Mouse (Mus musculus) retina, postnatal 7 days (tissue): ENCODE measurements around the gene Apbb1ip.
"Not testable (repeated sequence)": the region's sequence is repeated elsewhere in the genome, so short reads cannot be mapped to it uniquely, and the experiment has no call there.

ENCODE experiments used
- DNase-seq: peaks from one replicate; pipeline ENCODE4 v3.0.0-alpha.2; 2012; ENCODE audit warnings: low read depth, low spot score

The Apbb1ip gene

DNA sequence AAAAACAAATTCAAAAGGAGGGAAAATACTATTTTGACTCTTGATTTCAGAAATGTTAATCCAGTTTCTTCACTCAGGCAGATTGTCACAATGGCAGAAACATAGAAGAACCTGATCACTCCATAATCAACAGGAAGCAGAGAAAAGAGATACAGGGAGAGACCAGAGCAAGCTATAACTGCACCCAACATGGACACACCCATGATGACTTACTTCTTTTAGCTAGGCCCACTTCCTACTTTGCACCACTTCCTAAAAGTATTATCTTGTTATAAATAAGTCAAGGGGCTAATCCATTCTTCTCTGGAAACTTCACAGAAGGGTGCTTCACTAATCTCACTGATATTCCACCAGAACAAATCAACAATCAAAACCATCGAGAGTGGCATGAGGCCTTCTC, 42.3 kb downstream of the Apbb1ip start:
- no peak for DNase-seq

DNA sequence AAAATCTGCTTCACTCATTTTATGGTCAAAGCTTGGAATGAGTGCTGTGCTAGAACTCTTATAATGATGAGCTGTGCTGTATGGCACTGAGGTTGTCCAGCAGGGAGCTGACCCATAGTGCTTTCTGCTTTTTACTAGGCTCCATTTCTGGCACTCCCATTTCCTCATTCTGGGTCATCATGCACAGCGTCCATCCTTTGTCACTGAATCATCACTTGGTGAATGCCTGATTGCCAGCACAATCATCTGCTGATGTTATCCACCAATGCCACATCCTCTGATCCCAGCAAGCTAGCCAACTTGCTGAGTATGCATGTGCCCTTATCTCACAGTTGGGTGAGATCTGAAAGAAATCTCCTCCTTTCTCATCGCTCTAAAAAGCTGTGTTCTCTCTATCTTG, 48.4 kb downstream of the Apbb1ip start:
- no peak for DNase-seq

DNA sequence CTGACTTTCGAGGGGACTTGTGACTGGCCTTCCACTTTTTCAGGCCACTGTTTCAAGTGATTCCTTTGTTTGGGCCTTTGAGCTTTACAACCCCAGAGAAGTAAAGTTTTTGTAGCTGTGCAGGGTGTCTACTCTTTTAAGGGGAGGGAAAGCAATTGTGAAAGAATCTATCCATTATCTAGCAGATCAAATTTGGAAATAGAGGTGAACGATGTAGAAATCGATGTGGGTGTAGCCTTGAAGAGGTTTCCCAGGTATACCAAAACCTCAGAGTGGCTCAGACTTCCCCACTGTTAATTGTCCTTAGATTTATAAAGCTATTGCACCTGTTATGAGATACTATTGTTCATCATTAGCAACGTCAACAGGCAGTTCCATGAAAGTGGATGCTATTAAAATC, 71.6 kb downstream of the Apbb1ip start:
- DNase-seq, result no peak

DNA sequence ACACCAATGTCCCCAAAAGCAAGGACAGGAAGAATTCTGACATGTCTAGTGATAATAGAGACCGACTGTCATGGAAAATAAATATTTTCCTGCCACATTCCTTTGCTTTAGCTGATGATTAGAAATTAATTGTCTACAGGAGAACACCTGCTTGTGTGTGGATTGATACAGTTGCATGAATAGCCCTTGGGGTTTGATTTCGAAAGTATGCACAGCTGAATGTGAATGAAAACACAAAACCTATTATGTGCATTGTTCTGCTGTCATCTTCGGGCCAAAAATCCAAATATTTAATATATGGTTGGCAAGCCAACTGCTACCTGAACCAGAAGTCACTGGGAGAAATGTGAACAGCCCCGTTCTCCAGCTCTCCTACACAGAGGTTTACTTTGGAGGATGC, 78.0 kb downstream of the Apbb1ip start:
- no peak for DNase-seq

DNA sequence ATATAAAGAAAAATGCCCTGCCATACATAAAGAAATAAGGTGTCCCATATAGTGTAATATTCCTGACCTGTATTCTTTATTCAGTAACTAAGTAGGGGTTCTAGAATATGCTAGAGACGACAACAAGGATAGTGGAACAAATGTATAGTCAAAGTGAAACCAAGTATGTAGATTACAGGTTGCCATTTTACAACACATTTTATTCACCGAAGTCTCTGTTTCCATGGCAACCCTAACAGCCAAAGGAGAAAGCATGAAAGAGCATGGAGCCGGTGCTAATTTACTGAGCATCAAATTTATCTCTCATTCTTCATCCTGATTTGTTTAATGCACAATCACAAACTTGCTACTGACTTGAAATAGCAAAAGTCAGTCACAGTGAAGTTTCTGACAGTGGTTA, 83.6 kb downstream of the Apbb1ip start:
- no peak for DNase-seq

DNA sequence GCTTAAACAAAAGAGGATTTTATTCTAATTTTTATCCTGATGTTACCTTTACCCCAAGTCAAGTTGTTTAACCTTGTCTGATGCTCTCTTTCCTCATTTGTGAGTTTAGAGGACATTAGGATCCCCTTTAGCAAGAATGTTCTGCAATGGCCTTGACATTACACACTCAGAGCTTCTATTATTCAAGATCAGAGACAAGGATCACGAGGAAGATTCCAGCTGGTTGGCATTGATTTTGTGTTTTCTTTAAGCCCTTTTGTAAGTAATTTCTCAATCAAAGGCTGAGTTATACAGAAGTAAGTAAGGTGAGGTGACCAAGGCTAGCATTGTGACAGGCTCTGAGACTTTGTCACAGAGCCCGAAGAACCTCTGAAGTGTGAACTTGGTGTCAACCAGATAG, 88.3 kb downstream of the Apbb1ip start:
- DNase-seq, result no peak

DNA sequence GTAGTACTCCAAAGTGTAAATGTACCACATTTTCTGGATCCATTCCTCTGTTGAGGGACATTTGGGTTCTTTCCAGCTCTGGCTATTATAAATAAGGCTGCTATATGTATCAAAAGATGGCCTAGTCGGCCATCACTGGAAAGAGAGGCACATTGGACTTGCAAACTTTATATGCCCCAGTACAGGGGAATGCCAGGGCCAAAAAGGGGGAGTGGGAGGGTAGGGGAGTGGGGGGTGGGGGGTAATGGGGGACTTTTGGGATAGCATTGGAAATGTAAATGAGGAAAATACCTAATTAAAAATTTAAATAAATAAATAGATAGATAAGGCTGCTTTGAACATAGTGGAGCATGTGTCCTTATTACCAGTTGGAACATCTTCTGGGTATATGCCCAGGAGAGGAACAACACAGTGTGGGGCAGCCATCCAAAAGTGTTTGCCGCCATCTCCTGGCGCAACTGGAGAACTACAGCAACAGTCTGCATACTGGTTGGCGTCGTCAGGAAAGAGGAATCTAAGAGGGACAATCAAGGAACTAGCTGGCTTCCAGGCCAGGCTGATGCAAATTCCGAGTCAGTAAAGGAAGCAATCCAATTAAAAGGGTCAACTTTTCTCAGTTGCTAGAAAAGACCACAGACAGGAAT, 90.6 kb downstream of the Apbb1ip start:
- peak; percentile 43 for DNase-seq

DNA sequence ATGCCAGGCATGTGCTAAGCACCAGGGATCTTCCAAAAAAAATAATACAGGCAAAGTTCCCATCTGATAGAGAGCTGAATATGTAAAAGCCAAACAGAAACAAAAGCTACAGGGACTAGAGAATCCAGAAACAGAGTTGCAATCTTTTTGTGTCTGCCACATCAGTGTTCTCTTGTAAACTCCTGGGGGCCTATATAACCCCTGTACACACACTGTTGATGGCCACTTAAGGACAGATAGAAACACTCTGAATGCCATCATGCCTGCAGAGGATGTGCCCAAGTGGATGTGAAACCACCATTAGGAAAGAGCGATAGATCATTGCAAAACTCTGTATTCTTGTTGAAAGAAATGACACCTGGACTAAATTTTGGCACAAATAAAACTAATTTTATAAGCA, 91.9 kb downstream of the Apbb1ip start:
- no peak for DNase-seq

DNA sequence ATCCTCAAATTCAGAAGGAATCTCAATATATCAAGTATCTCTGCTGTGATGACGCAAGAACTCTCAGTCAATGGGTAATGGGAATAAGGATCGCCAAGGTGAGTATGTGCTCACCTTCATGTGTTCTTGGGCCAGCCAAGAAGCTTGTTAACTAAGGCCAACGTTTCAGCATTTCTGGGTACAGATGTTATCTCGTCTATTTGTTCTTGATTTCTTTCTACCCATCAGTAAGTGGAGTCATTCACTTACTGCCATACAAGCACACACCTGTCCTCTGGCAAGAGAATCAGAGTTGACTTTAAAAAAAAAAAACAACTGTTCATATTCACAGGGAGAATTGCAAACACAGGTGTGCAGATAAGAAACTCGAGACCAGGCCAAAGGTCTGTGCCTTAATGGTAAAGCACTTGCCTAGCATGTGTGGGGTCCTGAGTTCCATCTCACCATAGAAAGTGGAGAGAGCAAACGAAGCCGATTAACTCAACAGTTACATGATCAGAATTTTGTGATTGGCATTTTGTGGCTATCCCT, 93.1 kb downstream of the Apbb1ip start:
- DNase-seq, result no peak

DNA sequence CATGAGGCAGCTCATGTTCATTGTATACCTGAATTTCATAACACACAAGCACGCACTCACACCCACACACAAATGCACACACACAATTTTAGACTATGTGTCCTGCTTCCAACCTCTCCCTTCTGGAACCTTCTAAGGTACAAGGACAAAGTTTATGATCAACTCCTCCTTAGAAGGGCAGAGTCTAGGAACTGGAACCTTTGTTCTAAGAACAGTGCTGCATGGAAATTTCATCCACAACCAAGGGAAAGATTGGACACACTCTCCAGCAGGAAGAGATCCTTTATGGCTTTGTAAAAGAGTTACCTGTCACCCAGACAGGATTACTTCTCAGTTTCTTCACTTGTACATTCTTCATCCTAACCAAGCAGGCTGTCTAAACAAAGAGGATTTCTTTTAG, 99.3 kb downstream of the Apbb1ip start:
- no peak for DNase-seq

DNA sequence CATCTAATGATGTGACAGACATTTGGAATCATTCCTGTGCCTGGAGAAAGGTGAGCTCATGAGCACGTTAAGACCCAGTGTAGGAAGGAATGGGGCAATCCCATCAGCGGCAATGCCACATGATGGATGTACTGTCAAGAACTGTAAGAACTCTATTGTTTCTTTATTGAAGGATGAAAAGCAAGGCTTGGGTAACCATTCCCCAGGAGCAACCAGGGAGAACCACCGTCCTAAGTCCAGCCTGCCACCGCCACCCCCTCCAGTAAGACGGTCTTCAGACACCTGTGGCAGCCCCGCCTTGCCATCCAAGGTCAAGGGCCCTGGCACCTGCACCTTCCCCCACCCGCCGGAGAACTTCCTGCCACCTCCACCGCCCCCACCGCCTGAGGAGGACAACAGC, 100.7 kb downstream of the Apbb1ip start:
- DNase-seq, result no peak

DNA sequence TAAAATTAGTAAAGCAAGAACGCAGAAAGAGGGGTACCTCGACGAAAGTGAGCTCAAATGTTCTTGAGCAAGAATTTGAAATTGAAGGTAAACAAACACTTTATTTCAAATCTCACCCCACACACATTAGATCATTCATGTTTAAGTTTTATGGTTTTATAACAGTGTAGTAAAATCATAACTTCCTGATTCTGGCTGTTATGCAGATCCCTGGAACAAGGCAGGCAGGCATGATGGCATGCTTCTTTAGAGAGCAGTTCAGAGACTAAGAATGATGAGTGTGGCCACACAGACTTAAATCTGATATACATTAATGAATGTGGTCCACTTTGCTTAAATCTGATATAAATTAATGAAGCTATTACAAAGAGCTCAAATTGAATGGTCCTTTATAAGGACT, 102.7 kb downstream of the Apbb1ip start:
- no peak for DNase-seq

DNA sequence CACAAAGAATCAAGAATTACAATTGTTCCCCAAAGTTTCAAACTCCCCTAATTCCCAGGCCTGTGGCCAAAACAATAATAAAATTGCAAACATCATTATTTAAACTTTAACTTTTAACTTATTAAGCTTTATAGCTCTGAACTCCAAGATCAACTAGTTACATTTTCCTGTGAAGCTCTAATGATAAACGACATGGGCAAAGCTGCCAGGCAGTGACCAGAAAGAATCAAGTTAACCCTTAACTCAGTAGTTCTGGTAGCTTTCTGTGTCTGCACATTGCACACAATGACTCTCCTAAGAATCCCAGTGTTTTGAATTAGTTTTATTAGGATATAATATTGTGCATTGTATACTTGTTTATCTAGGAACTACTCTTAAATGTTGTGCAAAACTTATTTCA, 104.9 kb downstream of the Apbb1ip start:
- no peak for DNase-seq

DNA sequence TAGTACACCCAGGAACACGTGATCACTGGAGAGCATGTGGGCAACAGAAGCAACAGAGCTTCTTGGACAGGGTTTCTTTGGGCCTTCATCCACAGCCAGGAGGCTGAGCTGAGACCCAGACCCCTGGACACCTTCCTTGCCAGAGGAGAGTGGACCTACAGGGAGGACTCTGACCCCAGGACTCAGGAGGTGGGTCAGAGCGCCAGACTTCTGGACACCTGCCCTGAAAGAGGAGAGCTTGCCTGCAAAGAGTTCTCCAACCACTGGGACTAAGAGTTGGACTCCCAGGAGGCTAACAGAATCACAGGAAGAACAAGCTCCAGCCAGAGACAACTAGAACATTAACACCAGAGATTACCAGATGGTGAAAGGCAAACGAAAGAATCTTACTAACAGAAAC, 106.8 kb downstream of the Apbb1ip start:
- not testable (repeated sequence) for DNase-seq

DNA sequence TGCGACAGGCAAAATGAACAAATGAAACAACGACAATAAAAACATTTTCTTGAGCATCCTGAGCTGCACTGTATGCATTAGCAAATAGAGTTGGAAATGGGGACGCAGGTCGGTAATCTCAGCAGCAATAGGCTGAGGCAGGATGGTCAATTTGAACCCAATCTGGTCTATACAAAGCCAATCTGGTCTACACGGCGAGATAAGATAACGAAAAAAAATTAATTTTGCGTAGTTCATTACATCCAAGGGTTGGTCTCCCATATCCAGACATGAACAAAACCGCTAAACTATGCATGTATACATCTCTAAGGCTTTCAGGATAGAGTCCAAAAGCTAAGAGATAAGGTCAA, 121.0 kb downstream of the Apbb1ip start:
- DNase-seq, result no peak

DNA sequence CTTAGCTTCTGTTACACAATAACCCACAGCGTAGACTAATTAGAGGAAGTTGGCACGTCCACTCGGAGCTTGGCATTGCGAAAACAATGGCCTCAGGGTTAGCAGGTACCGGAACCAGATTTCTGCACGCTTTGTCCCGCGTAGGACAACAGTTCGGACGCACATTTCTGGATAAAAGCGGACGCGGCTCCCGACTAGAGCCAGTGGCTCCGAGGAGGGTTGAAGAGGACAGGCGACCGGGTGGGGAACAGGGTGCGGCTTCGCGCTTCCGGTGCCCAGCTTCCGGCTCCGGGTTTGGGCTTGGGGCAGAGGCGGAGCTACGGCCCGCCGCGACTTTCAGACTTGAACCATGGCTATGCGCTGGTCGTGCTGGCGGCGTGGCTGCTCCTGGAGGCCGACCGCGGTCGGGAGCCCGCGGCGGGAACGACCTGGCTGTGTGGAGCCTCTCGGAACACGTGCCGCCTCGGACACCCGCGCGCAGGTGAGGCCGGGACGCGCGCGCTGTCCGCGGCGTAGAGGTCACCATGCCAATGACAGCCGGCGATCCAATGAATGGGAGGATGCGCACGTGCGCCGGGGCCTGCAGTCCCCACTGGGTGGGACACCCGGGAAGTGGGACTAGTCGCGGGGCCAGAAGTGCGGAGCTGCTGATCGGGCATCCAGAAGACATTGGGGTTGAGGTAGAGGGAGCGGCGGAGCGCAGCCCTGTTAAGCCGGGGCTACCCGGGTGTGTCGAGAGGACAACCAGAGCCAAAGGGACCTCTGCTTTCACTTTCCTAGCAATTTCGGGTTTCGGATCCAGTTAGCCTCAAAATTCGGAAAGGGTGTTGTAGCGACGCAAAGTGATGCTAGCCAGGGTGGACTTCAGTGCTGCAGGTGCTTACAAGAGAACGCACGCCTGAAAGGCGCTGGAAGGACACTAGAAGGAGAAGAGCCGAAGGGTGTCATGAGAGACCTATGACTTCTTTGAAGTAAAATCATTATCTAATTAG, 121.7 kb downstream of the Apbb1ip start, which contains the start of gene Pdss1:
Gene Pdss1, plus strand, starts transcription at position 241 of the 992 bp plus-strand sequence.
- DNase-seq, result peak; percentile 84

DNA sequence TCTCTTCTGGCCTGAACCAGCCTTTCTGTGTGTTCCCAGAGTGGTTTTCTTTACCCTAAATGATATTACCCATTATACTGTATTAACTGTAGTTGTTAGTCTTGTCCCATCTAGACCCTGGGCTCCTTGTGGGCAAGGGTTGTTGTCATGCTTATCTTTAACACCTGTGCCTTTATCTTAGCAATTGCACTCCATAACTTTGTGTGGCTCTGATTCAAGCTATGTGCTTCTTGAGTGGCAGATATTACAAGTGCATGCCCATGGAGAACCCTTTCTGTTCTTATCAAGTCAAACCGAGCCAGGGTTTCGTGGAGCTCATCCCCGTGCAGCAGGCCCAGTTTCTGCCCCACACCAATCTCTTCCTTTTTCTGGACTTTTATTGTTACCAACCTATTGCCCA, 130.1 kb downstream of the Apbb1ip start:
- no peak for DNase-seq

DNA sequence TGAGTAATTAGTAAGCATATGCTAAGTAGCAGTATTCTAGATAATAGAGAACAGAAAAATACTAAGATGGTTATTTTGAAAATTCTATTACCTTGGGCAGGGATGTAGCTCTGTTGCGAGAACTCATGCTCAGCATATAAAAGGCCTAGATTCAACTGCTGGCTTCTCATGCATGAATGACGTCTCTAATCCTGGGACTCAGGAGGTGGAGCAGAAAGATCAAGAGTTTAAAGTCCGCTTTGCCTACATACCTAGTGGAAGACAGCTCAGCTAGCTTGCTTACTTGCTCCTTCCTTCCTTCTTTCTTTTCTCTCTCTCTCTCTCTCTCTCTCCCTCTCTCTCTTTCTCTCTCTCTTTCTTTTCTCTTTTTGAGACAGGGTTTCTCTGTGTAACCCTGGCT, 140.5 kb downstream of the Apbb1ip start:
- no peak for DNase-seq

DNA sequence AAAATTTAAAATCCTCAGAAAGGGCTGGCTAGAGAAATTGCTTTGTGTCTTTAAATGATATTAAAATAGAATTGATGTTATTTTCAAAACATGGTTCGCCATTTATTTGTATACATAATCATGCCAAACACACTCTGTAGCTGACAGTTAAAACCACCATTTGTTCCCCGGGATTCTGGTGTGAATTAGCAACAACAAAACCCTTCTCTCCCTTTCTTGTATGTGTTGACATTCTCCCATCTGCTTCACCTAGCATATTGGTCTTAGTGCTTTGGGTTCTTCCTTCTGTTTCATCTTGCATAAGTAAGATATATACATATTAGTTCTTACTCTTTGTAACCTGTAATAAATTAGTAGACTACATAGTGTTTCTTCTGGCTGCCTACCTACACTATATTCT, 144.8 kb downstream of the Apbb1ip start:
- no peak for DNase-seq
